Mouse (Mus musculus) NIH3T3 (cell line): ENCODE results near the gene Lrrc8a.

ENCODE experiments used
- DNase-seq: peaks from one replicate; pipeline ENCODE4 v3.0.0-alpha.2; 2012; ENCODE audit warnings: low read depth

The Lrrc8a gene

DNA sequence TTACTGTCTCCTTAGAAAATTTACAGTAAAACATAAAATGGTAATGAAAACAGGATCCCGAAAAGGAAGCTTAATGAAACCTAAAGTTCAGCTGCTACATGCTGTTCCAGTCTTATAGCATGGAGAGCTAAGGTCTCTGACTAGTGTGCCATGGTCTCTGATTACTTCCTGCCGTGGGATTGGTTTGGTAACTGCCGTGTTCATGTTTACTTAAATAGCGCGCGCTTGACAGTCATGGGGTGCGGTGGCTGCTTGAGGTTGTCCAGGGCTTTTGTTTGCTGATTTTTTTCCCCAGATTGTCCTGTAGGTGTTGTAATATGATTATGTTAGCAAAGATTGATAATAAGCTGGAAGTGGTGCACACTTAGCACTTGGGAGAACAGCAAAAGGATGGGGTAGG is 68.6 kb downstream of the Lrrc8a start:
- no peak for DNase-seq

DNA sequence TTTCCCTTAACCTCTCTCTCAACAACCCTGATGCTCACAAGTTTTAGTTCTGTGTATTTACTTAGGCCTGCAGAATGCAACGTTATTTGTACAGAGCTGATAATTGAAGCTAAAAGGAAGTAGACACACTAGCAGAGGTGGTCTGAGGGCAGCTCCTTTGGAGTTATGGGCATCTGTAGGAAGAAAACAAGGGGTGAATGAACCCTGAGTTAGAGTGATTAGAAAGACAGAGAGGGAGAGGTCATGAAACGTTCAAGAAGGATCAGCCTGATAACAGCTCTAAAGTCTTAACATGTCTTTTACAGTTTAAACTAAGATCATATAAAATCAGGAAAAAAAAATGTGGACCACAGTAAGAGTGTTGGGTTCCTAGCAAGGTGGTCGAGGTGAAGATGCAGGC is 71.8 kb downstream of the Lrrc8a start:
- DNase-seq: no peak

DNA sequence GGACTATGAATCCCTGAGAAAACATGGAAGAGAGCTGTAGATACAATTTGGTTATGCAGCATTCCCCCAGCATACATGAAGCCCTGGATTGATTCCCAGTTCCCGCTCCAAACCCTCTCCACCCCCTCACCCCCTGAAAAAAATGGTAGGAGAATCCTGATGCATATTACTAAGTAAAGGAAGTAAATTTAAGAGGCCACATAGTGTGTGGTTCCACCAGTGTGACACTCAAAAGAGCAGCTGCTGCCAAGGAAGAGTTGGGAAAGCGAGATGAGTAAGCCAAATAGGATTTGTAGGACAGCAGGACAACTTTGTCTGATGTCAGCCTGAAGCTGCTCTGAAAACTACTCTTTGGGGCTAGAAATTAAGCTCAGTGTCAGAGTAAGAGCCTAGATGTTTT is 74.0 kb downstream of the Lrrc8a start:
- DNase-seq: peak; percentile 23
